Mouse (Mus musculus): ENCODE measurements around the gene Mical2.

GRCm38 (mm10) chr7:112276823-112277222, 51.2 kb downstream of the Mical2 start:
- no peak for TF ChIP-seq CTCF (IDR thresholded peaks at IDR 0.05; ENCODE audit: borderline replicate concordance, insufficient read depth, low read length)
- no peak for TF ChIP-seq POLR2A (IDR thresholded peaks at IDR 0.05; ENCODE audit: low read depth, low read length)
